24 mouse cellular contexts compared by ENCODE assay signal in the genomic region with DNA sequence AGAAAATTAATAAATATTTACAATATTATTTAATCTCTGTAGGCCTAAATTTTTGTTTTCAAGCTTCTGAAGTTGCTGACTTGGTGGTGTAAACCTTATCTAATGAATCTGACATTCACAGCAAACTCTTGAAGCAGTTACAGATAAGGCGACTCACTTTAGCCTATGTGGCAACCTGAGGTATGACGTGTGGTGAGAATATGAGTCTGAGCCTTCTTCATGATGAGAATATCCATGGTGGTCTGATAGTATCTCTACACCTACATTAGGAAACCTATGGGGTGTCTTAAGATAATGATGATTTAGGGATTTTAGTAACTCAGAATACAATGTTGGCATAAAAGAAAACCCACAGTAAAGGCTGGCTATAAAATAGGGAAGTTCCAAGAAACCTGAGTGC. TPM values are rescaled to one million over a fixed set of nuclear protein-coding genes. Genes with fewer than 3 reads are reported as not detected.
DNase-seq lines count a peak whose midpoint lies in the region; ATAC-seq and TF ChIP-seq lines count a peak whose summit lies in the region.
"Had no signal": no experiment of that assay in that cellular context is flagged by ENCODE, and none has a peak within 500 bp of the region (broad histone marks: within the 10 kb centered on the region; RNA-seq: fewer than 3 reads in every experiment).

No protein-coding gene starts in this region.

- no peak overlapping the region for H3K4me2 ChIP-seq in intestine, embryonic 16.5 days (ENCODE audit: low read depth, low read length)
- no peak overlapping the region for H3K4me2 ChIP-seq in intestine, embryonic 15.5 days (replicated peaks)
- no peak overlapping the region for H3K4me2 ChIP-seq in intestine, postnatal 0 days (replicated peaks; ENCODE audit: low read depth)
- H3K4me2 ChIP-seq: embryonic facial prominence, embryonic 15.5 days; heart, embryonic 11.5 days; heart, embryonic 15.5 days; hindbrain, embryonic 14.5 days had no signal

- no peaks in the 10 kb centered on the region for H3K4me1 ChIP-seq in intestine, embryonic 16.5 days (ENCODE audit: control insufficient read depth, insufficient read depth, low read length)
- H3K4me1 ChIP-seq in intestine, embryonic 15.5 days (replicated peaks) = no peaks in the 10 kb centered on the region
- no peaks in the 10 kb centered on the region for H3K4me1 ChIP-seq in intestine, postnatal 0 days (replicated peaks; ENCODE audit: control insufficient read depth, insufficient read depth, low read length)
- H3K4me1 ChIP-seq: embryonic facial prominence, embryonic 15.5 days; heart, embryonic 15.5 days had no signal

- H3K36me3 ChIP-seq in intestine, embryonic 16.5 days (ENCODE audit: control insufficient read depth, insufficient read depth, low read length) = no peaks in the 10 kb centered on the region
- no peaks in the 10 kb centered on the region for H3K36me3 ChIP-seq in intestine, embryonic 15.5 days
- no peaks in the 10 kb centered on the region for H3K36me3 ChIP-seq in intestine, postnatal 0 days (ENCODE audit: control insufficient read depth, insufficient read depth)
- H3K36me3 ChIP-seq: embryonic facial prominence, embryonic 15.5 days; forebrain, embryonic 10.5 days; heart, embryonic 15.5 days; hindbrain, embryonic 10.5 days had no signal

- no peak overlapping the region for H3K27ac ChIP-seq in intestine, embryonic 16.5 days (ENCODE audit: low read length)
- no peak overlapping the region for H3K27ac ChIP-seq in intestine, embryonic 15.5 days
- H3K27ac ChIP-seq in intestine, postnatal 0 days (ENCODE audit: low read depth, low read length) = peak overlapping the region; percentile 54; the same call in 1 of the 2 replicates
- H3K27ac ChIP-seq: embryonic facial prominence, embryonic 15.5 days; forebrain, embryonic 10.5 days; heart, adult 2 months; heart, embryonic 15.5 days; hindbrain, embryonic 10.5 days; hindbrain, embryonic 14.5 days had no signal

- DNase-seq in kidney, postnatal 14 days = no peak
- DNase-seq in neural tube, embryonic 10.5 days (ENCODE audit: extremely low spot score, low spot score) = no peak
- DNase-seq in urinary bladder, adult 2 months (ENCODE audit: low spot score) = no peak
- no peak for DNase-seq in right cerebral cortex, postnatal 25 days
- DNase-seq: adrenal gland, adult 2 months; adrenal gland, postnatal 25 days; cerebellum, adult 2 months; cerebellum, postnatal 10 days; gastrocnemius, postnatal 36 days; heart, adult 2 months had no signal

- no peak for TF ChIP-seq CTCF in intestine, postnatal 0 days (IDR thresholded peaks at IDR 0.05; ENCODE audit: low read depth)

- H3K27me3 ChIP-seq in intestine, embryonic 16.5 days (replicated peaks; ENCODE audit: control insufficient read depth, insufficient read depth, low read length) = no peaks in the 10 kb centered on the region
- H3K27me3 ChIP-seq in intestine, embryonic 15.5 days (replicated peaks) = no peaks in the 10 kb centered on the region
- H3K27me3 ChIP-seq in intestine, postnatal 0 days (replicated peaks; ENCODE audit: control insufficient read depth, insufficient read depth, low read length) = no peaks in the 10 kb centered on the region
- H3K27me3 ChIP-seq: embryonic facial prominence, embryonic 15.5 days; heart, embryonic 15.5 days had no signal

- 88% methylated on average over 2 of the region's 2 CpGs for WGBS in intestine, embryonic 16.5 days
- 69% methylated on average over 2 of the region's 2 CpGs for WGBS in intestine, embryonic 15.5 days
- whole genome bisulfite sequencing in intestine, postnatal 0 days = 48% methylated on average over 2 of the region's 2 CpGs

- H3K9ac ChIP-seq in intestine, embryonic 16.5 days (ENCODE audit: low read depth, low read length) = no peak overlapping the region
- H3K9ac ChIP-seq in intestine, embryonic 15.5 days = no peak overlapping the region
- H3K9ac ChIP-seq in intestine, postnatal 0 days (ENCODE audit: low read depth, low read length) = no peak overlapping the region
- H3K9ac ChIP-seq: embryonic facial prominence, embryonic 15.5 days; heart, embryonic 15.5 days; hindbrain, embryonic 14.5 days had no signal

- H3K9me3 ChIP-seq in intestine, embryonic 16.5 days (ENCODE audit: control insufficient read depth, low read length) = no peaks in the 10 kb centered on the region
- H3K9me3 ChIP-seq in intestine, embryonic 15.5 days = no peaks in the 10 kb centered on the region
- no peaks in the 10 kb centered on the region for H3K9me3 ChIP-seq in intestine, postnatal 0 days (ENCODE audit: control insufficient read depth)
- H3K9me3 ChIP-seq: embryonic facial prominence, embryonic 15.5 days; forebrain, embryonic 10.5 days; heart, embryonic 15.5 days; hindbrain, embryonic 10.5 days had no signal

- ATAC-seq in intestine, embryonic 16.5 days = peak; percentile 62; the same call in 1 of the 2 replicates
- no peak for ATAC-seq in intestine, embryonic 15.5 days
- ATAC-seq in activated CD4-positive, CD25-positive, alpha-beta regulatory T cell, adult 4 months = peak; percentile 52
- ATAC-seq in intestine, postnatal 0 days = peak; percentile 84
- ATAC-seq: forebrain, embryonic 14.5 days; Patski had no signal

- H3K4me3 ChIP-seq in intestine, embryonic 16.5 days (ENCODE audit: low read length) = no peak overlapping the region
- H3K4me3 ChIP-seq in intestine, embryonic 15.5 days (replicated peaks) = no peak overlapping the region
- H3K4me3 ChIP-seq in intestine, postnatal 0 days (ENCODE audit: low read depth, low read length) = no peak overlapping the region
- H3K4me3 ChIP-seq: embryonic facial prominence, embryonic 15.5 days; erythroblast, embryonic 14.5 days; forebrain, embryonic 10.5 days; heart, adult 2 months; heart, embryonic 15.5 days; hindbrain, embryonic 10.5 days had no signal

RNA-seq across cellular contexts. Expression of a gene that starts 3.4 kb away (rescaled TPM):
- 0.11 and 0.24 TPM in 2 replicates for polyA plus RNA-seq in intestine, embryonic 16.5 days (2015; fragmentation: Nextera tagmentation; extraction: Ambion mirVana)
- polyA plus RNA-seq in intestine, embryonic 15.5 days (2015; fragmentation: Nextera tagmentation; extraction: Ambion mirVana) = 0.14 TPM in 1 of 2 replicates, not detected in the other
- 10 to 100 TPM; 22.6 to 23.4 TPM for polyA plus RNA-seq in activated CD4-positive, CD25-positive, alpha-beta regulatory T cell, adult 4 months (2017; shearing (Covaris generic))
- polyA plus RNA-seq in intestine, postnatal 0 days (2015; fragmentation: Nextera tagmentation; extraction: Ambion mirVana) = 0.20 and 0.34 TPM in 2 replicates
- polyA plus RNA-seq in urinary bladder, adult 2 months (2012; rRNA removed) = 0.03 TPM in 1 of 2 replicates, not detected in the other
- polyA plus RNA-seq: adrenal gland, adult 2 months; cerebellum, adult 2 months; embryonic facial prominence, embryonic 11.5 days; erythroblast, embryonic 14.5 days; forebrain, embryonic 10.5 days; forebrain, embryonic 14.5 days; heart, embryonic 11.5 days; heart, embryonic 15.5 days; hindbrain, embryonic 10.5 days; hindbrain, embryonic 14.5 days; Patski had no signal

RNA-seq across cellular contexts. Expression of a gene that starts 5.4 kb away (rescaled TPM):
- 93.7 and 97.5 TPM in 2 replicates for polyA plus RNA-seq in intestine, embryonic 16.5 days (2015; fragmentation: Nextera tagmentation; extraction: Ambion mirVana)
- polyA plus RNA-seq in intestine, embryonic 15.5 days (2015; fragmentation: Nextera tagmentation; extraction: Ambion mirVana) = 95.7 and 97.6 TPM in 2 replicates
- 100 to 1,000 TPM; 229 to 255 TPM for polyA plus RNA-seq in activated CD4-positive, CD25-positive, alpha-beta regulatory T cell, adult 4 months (2017; shearing (Covaris generic))
- polyA plus RNA-seq in intestine, postnatal 0 days (2015; fragmentation: Nextera tagmentation; extraction: Ambion mirVana) = 86.0 and 86.1 TPM in 2 replicates
- polyA plus RNA-seq in urinary bladder, adult 2 months (2012; rRNA removed) = 66.6 and 79.2 TPM in 2 replicates

RNA-seq across cellular contexts. Expression of a gene that starts 40.7 kb away (rescaled TPM):
- not detected in 2 replicates for polyA plus RNA-seq in intestine, embryonic 16.5 days (2015; fragmentation: Nextera tagmentation; extraction: Ambion mirVana)
- not detected in 2 replicates for polyA plus RNA-seq in intestine, embryonic 15.5 days (2015; fragmentation: Nextera tagmentation; extraction: Ambion mirVana)
- under 1 TPM in 1 of 2 experiments, not detected in 1; 0.19 TPM for polyA plus RNA-seq in activated CD4-positive, CD25-positive, alpha-beta regulatory T cell, adult 4 months (2017; shearing (Covaris generic))
- not detected in 2 replicates for polyA plus RNA-seq in intestine, postnatal 0 days (2015; fragmentation: Nextera tagmentation; extraction: Ambion mirVana)
- not detected in 2 replicates for polyA plus RNA-seq in urinary bladder, adult 2 months (2012; rRNA removed)
- polyA plus RNA-seq: adrenal gland, adult 2 months; cerebellum, adult 2 months; embryonic facial prominence, embryonic 11.5 days; embryonic facial prominence, embryonic 15.5 days; forebrain, embryonic 10.5 days; forebrain, embryonic 14.5 days; heart, adult 2 months; heart, embryonic 11.5 days; heart, embryonic 15.5 days; hindbrain, embryonic 10.5 days; hindbrain, embryonic 14.5 days; Patski had no signal

RNA-seq across cellular contexts. Expression of a gene that starts 52.2 kb away (rescaled TPM):
- polyA plus RNA-seq in intestine, embryonic 16.5 days (2015; fragmentation: Nextera tagmentation; extraction: Ambion mirVana) = 60.6 and 70.3 TPM in 2 replicates
- 58.4 and 71.3 TPM in 2 replicates for polyA plus RNA-seq in intestine, embryonic 15.5 days (2015; fragmentation: Nextera tagmentation; extraction: Ambion mirVana)
- polyA plus RNA-seq in activated CD4-positive, CD25-positive, alpha-beta regulatory T cell, adult 4 months (2017; shearing (Covaris generic)) = 10 to 100 TPM; 34.0 to 37.2 TPM
- 54.5 and 56.7 TPM in 2 replicates for polyA plus RNA-seq in intestine, postnatal 0 days (2015; fragmentation: Nextera tagmentation; extraction: Ambion mirVana)
- 20.3 and 26.5 TPM in 2 replicates for polyA plus RNA-seq in urinary bladder, adult 2 months (2012; rRNA removed)

Comparison
In these comparisons a context has a peak if more than half of its experiments do, and no peak if none do; other contexts are left out.
1. RNA of a gene that starts 3.4 kb away (polyA plus RNA-seq): 22.6 to 23.4 TPM in activated CD4-positive, CD25-positive, alpha-beta regulatory T cell, adult 4 months; 0.20 to 0.34 TPM in intestine, postnatal 0 days, 0.11 to 0.24 TPM in intestine, embryonic 16.5 days, 0.14 TPM in intestine, embryonic 15.5 days and 0.03 TPM in urinary bladder, adult 2 months; every median in the first group is over 10 times any median in the second.